Mouse (Mus musculus): ENCODE results near the gene Nwd1.

DNA sequence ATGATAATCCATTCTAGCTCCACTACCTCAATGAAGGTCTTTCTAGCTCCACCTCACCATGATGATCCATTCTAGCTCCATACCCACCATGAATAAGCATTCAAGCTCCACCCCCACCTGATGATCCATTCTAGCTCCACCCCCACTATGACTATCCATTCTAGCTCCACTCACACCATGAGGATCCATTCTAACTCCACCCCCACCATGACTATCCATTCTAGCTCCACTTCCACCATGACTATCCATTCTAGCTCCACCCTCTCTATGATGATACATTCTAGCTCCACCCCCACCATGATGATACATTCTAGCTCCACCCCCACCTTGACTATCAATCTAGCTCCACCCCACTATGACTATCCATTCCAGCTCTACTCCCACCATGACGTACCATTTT lies 3.6 kb upstream of the Nwd1 start:
- TF ChIP-seq CTCF (IDR thresholded peaks at IDR 0.05; ENCODE audit: control insufficient read depth, insufficient read depth, insufficient read length) (no peak), USF1 (IDR thresholded peaks at IDR 0.05; ENCODE audit: low read depth) (no peak), CEBPB (IDR thresholded peaks at IDR 0.05; ENCODE audit: low read depth) (no peak), MAX (IDR thresholded peaks at IDR 0.05) (no peak), MYOD1 (IDR thresholded peaks at IDR 0.05; ENCODE audit: control insufficient read depth, insufficient read length, low read depth) (no peak), FOSL1 (IDR thresholded peaks at IDR 0.05; ENCODE audit: insufficient read depth, low read length, poor library complexity, severe bottlenecking) (no peak)

Measured in C2C12 (cell line).